Mouse (Mus musculus) ES-E14 (cell line): ENCODE results near the gene Tex13a. TPM values are rescaled to one million over a fixed set of nuclear protein-coding genes. Genes with fewer than 3 reads are reported as not detected.

Experiments
- DNase-seq: peaks from one replicate; pipeline ENCODE4 v3.0.0-alpha.2; 2013; ENCODE audit warnings: low read depth, low spot score
- H3K27ac ChIP-seq: 2 replicates; pipeline ENCODE4 v1.5.1; 2012; ENCODE audit warnings: low read depth, mild to moderate bottlenecking, low read length, moderate library complexity, mixed read lengths; ENCODE audit not compliant: poor library complexity, insufficient read depth, severe bottlenecking
- H3K36me3 ChIP-seq: 2 replicates; pipeline ENCODE4 v1.6.1; 2012; ENCODE audit warnings: mild to moderate bottlenecking, low read length, moderate library complexity, mixed read lengths; ENCODE audit not compliant: control insufficient read depth, poor library complexity, insufficient read depth, severe bottlenecking
- H3K4me1 ChIP-seq, 2 experiments: fragments of 150-350 bp in 1 of 2; sonication (generic) in 1 of 2; 2 replicates each; pipeline ENCODE4 v1.6.1; 2012; ENCODE audit warnings: low read length in 2 of 2, mild to moderate bottlenecking in 1 of 2, mixed read lengths in 1 of 2; ENCODE audit not compliant: control insufficient read depth in 2 of 2, insufficient read depth in 2 of 2, poor library complexity in 1 of 2
- H3K4me3 ChIP-seq, 2 experiments: fragments of 150-350 bp in 1 of 2; sonication (generic) in 1 of 2; 2 replicates each; pipeline ENCODE4 v1.5.1; 2012; ENCODE audit warnings: low read length in 2 of 2, low read depth in 1 of 2, mild to moderate bottlenecking in 1 of 2, mixed read lengths in 1 of 2; ENCODE audit not compliant: insufficient read depth in 1 of 2, poor library complexity in 1 of 2, severe bottlenecking in 1 of 2
- H3K9ac ChIP-seq: 2 replicates; pipeline ENCODE4 v1.6.1; 2012; ENCODE audit warnings: low read depth, mild to moderate bottlenecking, low read length, mixed read lengths; ENCODE audit not compliant: poor library complexity, insufficient read depth, severe bottlenecking
- H3K9me3 ChIP-seq: fragments of 150-350 bp; sonication (generic); 2 replicates; pipeline ENCODE4 v1.6.1; 2012; ENCODE audit warnings: low read depth, mild to moderate bottlenecking, low read length; ENCODE audit not compliant: control insufficient read depth, insufficient read depth
- CHD2 ChIP-seq: IDR thresholded peaks from 2 replicates; pipeline ENCODE4 v1.6.1; 2014; ENCODE audit warnings: mild to moderate bottlenecking, low read depth, low read length, inconsistent platforms
- HCFC1 ChIP-seq: IDR thresholded peaks from 2 replicates; pipeline ENCODE4 v1.6.1; 2012; ENCODE audit warnings: low read length, inconsistent platforms, borderline replicate concordance; ENCODE audit not compliant: insufficient read depth
- MAFK ChIP-seq: IDR thresholded peaks from 2 replicates; pipeline ENCODE4 v1.6.1; 2014; ENCODE audit warnings: mild to moderate bottlenecking, low read depth, low read length, inconsistent platforms; ENCODE audit not compliant: insufficient read depth
- ZC3H11A ChIP-seq: IDR thresholded peaks from 2 replicates; pipeline ENCODE4 v1.6.1; 2012; ENCODE audit warnings: low read depth, mild to moderate bottlenecking, inconsistent platforms, low read length, borderline replicate concordance
- ZNF384 ChIP-seq: IDR thresholded peaks from 2 replicates; pipeline ENCODE4 v1.6.1; 2012; ENCODE audit warnings: low read depth, low read length, inconsistent platforms
- in situ Hi-C, 2 experiments: fragments of 600-800 bp; cut with MboI; formaldehyde crosslinking; loops; one replicate each; pipeline ENCODE4 v1.15.1; 2025; ENCODE audit warnings: low sequenced_read_pairs in 2 of 2, inconsistent platforms in 1 of 2; ENCODE audit not compliant: unreplicated experiment in 2 of 2
- total RNA-seq: library from RNA; depleted of rRNA; stranded (reverse); fragments of 300-350 nt; gene quantifications from 2 replicates; pipeline ENCODE4 v1.2.3, GENCODE M21; 2012; rRNA removed

Gene Tex13a
- not detected in 2 replicates for total RNA-seq

GRCm38 (mm10) chrX:138209480-138209879 is at the start of gene Tex13a:
Gene Tex13a (minus strand): TSS chrX:138209580.
- no peak within 1 kb of the TSS for H3K27ac ChIP-seq
- H3K4me3 ChIP-seq: no peak within 1 kb of the TSS
- no peak for DNase-seq
- TF ChIP-seq HCFC1: no peak
- TF ChIP-seq MAFK: no peak
- TF ChIP-seq ZNF384: no peak
- TF ChIP-seq CHD2: no peak
- TF ChIP-seq ZC3H11A: no peak
- H3K4me1 ChIP-seq: no peaks in the 10 kb centered on the region
- in situ Hi-C loops: no loop called here
- no peaks in the 10 kb centered on the region for H3K9me3 ChIP-seq
- H3K36me3 ChIP-seq: no peaks in the 10 kb centered on the region
- H3K9ac ChIP-seq: no peak within 1 kb of the TSS

- in situ Hi-C loops: no loop called here
- H3K36me3 ChIP-seq: no peaks in the 10 kb centered on the region
- H3K9ac ChIP-seq: no peak overlapping the region
- no peaks in the 10 kb centered on the region for H3K9me3 ChIP-seq
- no peaks in the 10 kb centered on the region for H3K4me1 ChIP-seq
- no peak overlapping the region for H3K27ac ChIP-seq
- TF ChIP-seq MAFK (no peak), HCFC1 (no peak), CHD2 (no peak), ZNF384 (no peak), ZC3H11A (no peak)
- DNase-seq: no peak
- no peak overlapping the region for H3K4me3 ChIP-seq
These were observed 25.2 kb upstream of the Tex13a start for GRCm38 (mm10) chrX:138234626-138235025.

GRCm38 (mm10) chrX:138170146-138170545 is 39.2 kb downstream of the Tex13a start:
- Histone ChIP-seq H3K4me3 (no peak overlapping the region), H3K9me3 (no peaks in the 10 kb centered on the region), H3K4me1 (no peaks in the 10 kb centered on the region), H3K36me3 (no peaks in the 10 kb centered on the region), H3K9ac (no peak overlapping the region), H3K27ac (no peak overlapping the region)
- DNase-seq: no peak
- in situ Hi-C loops: no loop called here
- TF ChIP-seq ZNF384 (no peak), MAFK (no peak), CHD2 (no peak), ZC3H11A (no peak; the same call in 1 of the 2 replicates), HCFC1 (no peak)
